Mouse (Mus musculus): ENCODE results near the gene Eral1. TPM values are rescaled to one million over a fixed set of nuclear protein-coding genes. Genes with fewer than 3 reads are reported as not detected.
"Not testable (repeated sequence)": the region's sequence is repeated elsewhere in the genome, so short reads cannot be mapped to it uniquely, and the experiment has no call there.

Eral1 gene
- polyA plus RNA-seq, 1 experiment from 2014 or later, result 38.4 TPM

DNA sequence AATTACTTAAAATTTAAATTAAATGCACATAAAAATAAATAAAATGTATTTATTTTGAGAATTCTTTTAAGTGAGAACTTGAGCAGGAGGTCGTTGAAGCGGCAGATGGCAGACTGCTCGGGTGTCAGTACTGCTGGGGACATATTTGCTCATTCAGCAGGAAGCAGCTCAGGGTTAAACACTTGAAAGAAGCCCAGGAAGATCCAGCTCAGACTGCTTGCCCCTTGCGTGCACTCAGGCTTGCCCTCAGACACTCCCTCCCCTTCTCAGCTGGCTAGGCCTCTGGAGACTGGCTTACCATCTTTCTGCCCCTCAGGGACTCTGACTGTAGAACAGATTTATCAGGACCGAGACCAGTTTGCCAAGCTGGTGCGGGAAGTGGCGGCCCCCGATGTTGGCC is 23.2 kb downstream of the Eral1 start:
- no peak for ATAC-seq (replicated peaks; ENCODE audit: low FRiP score)
- H3K9me3 ChIP-seq (replicated peaks), result no peaks in the 10 kb centered on the region
- no peaks in the 10 kb centered on the region for H3K4me1 ChIP-seq
- WGBS, result 58% methylated on average over 8 of the region's 8 CpGs
- no peaks in the 10 kb centered on the region for H3K27me3 ChIP-seq
- no peak overlapping the region for H3K4me3 ChIP-seq (replicated peaks)
- H3K36me3 ChIP-seq, result peaks cover 69% of the 10 kb centered on the region
- H3K4me2 ChIP-seq, result no peak overlapping the region
- H3K27ac ChIP-seq, result 0 out of 2 replicates have a peak overlapping the region, but pooled peaks have one; percentile 9
- H3K9ac ChIP-seq, result no peak overlapping the region

DNA sequence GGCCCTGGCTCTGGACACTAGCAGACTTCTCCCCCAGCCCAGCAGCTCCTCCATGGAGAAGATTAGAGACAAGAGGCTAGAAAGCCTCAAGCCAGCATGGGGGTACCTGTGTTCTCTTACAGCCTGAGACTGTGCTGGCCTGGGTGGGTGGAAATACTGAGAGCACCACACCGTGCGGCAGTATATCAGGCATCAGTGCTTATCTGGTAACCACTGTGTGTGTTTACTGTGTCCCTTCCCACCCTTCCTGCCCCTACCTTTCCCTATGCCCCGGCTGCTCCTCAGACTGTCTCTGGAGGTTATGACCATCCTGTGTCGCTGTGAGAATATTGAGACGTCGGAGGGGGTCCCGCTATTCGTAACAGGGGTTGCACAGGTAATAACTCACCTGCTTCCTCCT is 27.1 kb downstream of the Eral1 start:
- WGBS, result 91% methylated on average over 8 of the region's 8 CpGs
- Histone ChIP-seq H3K27ac (no peak overlapping the region), H3K4me3 (replicated peaks) (no peak overlapping the region), H3K4me1 (no peaks in the 10 kb centered on the region), H3K4me2 (no peak overlapping the region), H3K9me3 (replicated peaks) (no peaks in the 10 kb centered on the region), H3K9ac (no peak overlapping the region), H3K36me3 (peaks cover 66% of the 10 kb centered on the region), H3K27me3 (no peaks in the 10 kb centered on the region)
- ATAC-seq (replicated peaks; ENCODE audit: low FRiP score), result no peak

DNA sequence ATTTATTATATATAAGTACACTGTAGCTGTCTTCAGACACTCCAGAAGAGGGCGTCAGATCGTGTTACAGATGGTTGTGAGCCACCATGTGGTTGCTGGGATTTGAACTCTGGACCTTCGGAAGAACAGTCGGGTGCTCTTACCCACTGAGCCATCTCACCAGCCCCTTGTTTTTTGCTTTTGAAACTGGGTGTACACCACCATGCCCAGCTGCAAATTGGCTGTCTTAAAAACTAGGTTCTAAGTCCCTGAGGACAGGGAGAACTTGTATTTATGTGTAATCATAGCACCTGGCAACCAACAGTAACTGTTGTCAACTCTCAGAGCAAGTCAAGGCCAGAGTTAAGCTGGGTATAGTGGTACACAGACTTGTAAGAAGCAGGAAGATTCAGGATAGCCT is 31.5 kb downstream of the Eral1 start:
- WGBS, result 97% methylated on average over 4 of the region's 4 CpGs

DNA sequence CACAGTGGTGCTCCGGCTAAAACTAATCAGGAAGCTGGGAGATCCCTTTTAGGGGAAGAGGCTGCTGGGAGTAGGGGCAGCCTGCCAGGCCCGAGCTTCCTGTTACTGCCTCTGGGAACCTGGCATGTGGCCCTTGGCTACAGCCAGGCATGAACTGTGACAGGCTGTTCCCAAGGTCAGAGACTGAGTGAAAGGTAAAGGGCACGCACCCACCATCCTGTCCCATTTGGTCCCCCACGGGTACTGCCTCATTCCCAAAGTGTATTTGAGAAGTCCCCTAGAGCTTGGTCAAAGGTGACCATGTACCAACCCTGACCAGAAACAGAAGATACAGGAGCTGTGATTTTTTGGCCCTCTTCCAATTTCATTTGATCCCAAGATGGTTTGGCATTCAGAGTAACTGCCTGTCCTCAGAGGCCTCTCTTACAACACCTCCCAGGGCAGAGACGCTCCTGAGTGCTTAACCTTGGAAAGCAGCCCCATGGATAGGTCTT is 35.4 kb downstream of the Eral1 start:
- peak overlapping the region; percentile 54 for H3K27ac ChIP-seq
- no peak overlapping the region for H3K4me2 ChIP-seq
- H3K9me3 ChIP-seq (replicated peaks), result no peaks in the 10 kb centered on the region
- H3K4me3 ChIP-seq (replicated peaks), result no peak overlapping the region
- H3K36me3 ChIP-seq, result peaks cover 19% of the 10 kb centered on the region
- peaks cover 6% of the 10 kb centered on the region for H3K4me1 ChIP-seq
- no peak for ATAC-seq (replicated peaks; ENCODE audit: low FRiP score)
- no peak overlapping the region for H3K9ac ChIP-seq
- 66% methylated on average over 5 of the region's 5 CpGs for WGBS
- no peaks in the 10 kb centered on the region for H3K27me3 ChIP-seq

More for the DNA sequence above, 31.5 kb downstream of the Eral1 start:
- not testable (repeated sequence) for H3K4me2 ChIP-seq; H3K4me1 ChIP-seq; H3K4me3 ChIP-seq (replicated peaks); H3K9ac ChIP-seq; H3K27me3 ChIP-seq; ATAC-seq (replicated peaks; ENCODE audit: low FRiP score); H3K9me3 ChIP-seq (replicated peaks); H3K27ac ChIP-seq
- H3K36me3 ChIP-seq, result peaks cover 31% of the 10 kb centered on the region

DNA sequence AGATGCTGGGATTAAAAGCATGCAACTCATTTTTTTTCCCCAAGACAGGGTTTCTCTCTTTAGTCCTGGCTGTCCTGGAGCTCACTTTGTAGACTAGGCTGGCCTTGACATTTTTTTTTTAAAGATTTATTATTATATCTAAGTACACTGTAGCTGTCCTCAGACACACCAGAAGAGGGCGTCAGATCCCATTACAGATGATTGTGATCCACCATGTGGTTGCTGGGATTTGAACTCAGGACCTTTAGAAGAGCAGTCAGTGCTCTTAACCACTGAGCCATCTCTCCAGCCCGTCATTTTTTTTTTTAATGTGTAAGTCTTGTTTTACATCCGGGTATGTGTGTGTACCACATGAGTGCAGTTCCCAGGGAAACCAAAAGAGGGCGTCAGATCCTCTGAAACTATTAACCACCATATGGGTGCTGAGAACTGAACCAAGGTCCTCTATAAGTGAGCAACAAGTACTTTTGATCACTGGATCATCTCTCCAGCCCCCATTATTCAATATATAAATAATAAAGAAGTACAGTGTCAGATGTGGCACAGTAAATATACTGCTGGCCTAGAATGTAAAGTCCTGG is 37.8 kb downstream of the Eral1 start:
- not testable (repeated sequence) for ATAC-seq (replicated peaks; ENCODE audit: low FRiP score); H3K4me3 ChIP-seq (replicated peaks); H3K9ac ChIP-seq; H3K4me2 ChIP-seq; H3K9me3 ChIP-seq (replicated peaks); H3K27me3 ChIP-seq; H3K27ac ChIP-seq
- 94% methylated on average over 4 of the region's 4 CpGs for WGBS
- Histone ChIP-seq H3K36me3 (peaks cover 12% of the 10 kb centered on the region), H3K4me1 (peaks cover 24% of the 10 kb centered on the region)

DNA sequence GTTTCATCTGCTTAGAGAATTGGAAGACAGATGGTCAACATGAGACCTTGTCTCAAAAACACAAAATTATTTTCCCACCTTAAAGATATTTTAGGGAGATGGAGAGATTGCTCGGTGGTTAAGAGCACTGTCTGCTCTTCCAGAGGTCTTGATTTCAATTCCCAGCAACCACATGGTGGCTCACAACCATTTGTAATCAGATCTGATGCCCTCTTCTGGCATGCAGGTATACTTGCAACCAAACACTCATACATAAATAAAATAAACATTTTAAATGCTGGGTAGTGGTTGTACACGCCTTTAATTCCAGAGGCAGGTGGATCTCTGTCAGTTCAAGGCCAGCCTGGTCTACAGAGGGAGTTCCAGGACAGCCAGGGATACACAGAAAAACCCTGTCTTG is 39.3 kb downstream of the Eral1 start:
- Histone ChIP-seq H3K9ac (no peak overlapping the region), H3K4me3 (replicated peaks) (no peak overlapping the region), H3K9me3 (replicated peaks) (no peaks in the 10 kb centered on the region), H3K27ac (no peak overlapping the region), H3K4me1 (peaks cover 34% of the 10 kb centered on the region), H3K4me2 (no peak overlapping the region), H3K27me3 (no peaks in the 10 kb centered on the region), H3K36me3 (peaks cover 8% of the 10 kb centered on the region)
- no peak for ATAC-seq (replicated peaks; ENCODE audit: low FRiP score)
- 71% methylated on average over 2 of the region's 2 CpGs for WGBS

DNA sequence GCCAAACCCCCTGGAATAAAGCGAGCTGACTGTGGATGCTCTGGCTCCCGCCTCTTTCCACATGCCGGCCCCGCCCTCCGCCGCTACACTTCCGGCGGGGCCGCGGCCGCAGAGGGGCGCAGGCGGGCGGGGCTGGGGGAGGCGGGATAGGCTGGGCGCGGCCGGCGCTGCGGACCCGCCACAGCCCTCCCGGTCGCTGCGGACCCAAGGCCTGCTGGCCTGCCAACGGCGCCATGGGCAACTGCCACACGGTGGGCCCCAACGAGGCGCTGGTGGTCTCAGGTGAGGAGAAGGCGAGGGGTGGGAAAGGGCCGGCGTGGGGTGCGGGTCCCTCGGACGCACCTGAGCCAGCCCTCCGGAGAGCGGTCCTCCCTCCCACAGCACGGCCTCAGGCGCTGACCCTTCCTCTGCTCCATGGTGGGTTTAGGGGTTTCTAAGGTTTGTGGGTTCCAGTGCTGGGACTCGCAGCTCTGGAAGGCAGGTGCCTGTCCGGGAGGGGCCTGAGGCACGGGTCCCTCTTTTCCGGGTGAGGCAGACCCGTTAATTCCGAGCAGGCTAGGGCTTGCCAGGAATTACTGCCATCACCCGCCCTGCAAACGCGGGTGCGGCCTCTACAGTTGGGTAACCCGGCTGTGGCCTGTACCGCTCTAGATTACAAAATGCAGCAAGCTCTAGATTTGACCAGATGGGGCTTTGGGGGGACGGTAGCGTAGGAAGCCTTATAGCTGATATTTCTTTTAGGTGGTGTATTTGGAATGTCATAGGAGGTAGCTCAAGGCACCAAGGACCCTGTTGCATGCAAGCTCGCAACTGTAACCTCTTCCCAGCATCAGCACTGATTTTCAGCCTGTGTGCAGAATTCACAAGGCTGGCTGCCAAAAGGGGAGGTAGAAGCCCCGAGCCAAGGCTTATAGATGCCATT is 42.1 kb downstream of the Eral1 start, which contains the start of gene Flot2:
Gene Flot2, plus strand, starts transcription at position 101 of the 922 bp plus-strand sequence.
- H3K27ac ChIP-seq, result peak within 1 kb of the TSS; percentile 85
- peaks cover 22% of the 10 kb centered on the region for H3K36me3 ChIP-seq
- H3K4me3 ChIP-seq (replicated peaks), result peak within 1 kb of the TSS; percentile 94
- H3K4me1 ChIP-seq, result peaks cover 31% of the 10 kb centered on the region
- no peaks in the 10 kb centered on the region for H3K9me3 ChIP-seq (replicated peaks)
- WGBS, result 3% methylated on average over 55 of the region's 55 CpGs
- peak; percentile 91 for ATAC-seq (replicated peaks; ENCODE audit: low FRiP score)
- peak within 1 kb of the TSS; percentile 91 for H3K9ac ChIP-seq
- H3K27me3 ChIP-seq, result no peaks in the 10 kb centered on the region
- peak within 1 kb of the TSS; percentile 91 for H3K4me2 ChIP-seq

DNA sequence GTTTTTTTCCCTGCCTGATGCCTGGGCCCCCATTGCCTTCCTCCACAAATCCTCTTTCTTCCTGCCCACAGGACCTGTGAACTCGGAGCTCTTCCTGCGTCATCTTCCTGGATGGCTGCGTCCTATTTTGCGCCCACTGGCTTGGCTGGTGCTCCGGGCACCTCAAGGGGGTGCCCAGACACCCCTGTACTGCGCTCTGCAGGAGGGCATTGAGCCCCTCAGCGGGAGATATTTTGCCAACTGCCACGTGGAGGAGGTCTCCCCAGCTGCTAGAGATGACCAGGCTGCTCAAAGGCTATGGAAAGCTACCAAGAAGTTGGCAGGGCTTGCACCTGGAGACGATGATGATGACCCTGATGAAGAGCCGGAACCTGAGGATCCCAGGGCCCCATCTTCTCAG is 43.4 kb downstream of the Eral1 start:
- 85% methylated on average over 10 of the region's 10 CpGs for WGBS
- Histone ChIP-seq H3K27me3 (no peaks in the 10 kb centered on the region), H3K4me2 (no peak overlapping the region), H3K9ac (no peak overlapping the region), H3K4me1 (peaks cover 43% of the 10 kb centered on the region), H3K27ac (no peak overlapping the region), H3K9me3 (replicated peaks) (no peaks in the 10 kb centered on the region), H3K36me3 (peaks cover 14% of the 10 kb centered on the region; the same call in 1 of the 2 replicates), H3K4me3 (replicated peaks) (no peak overlapping the region)
- no peak for ATAC-seq (replicated peaks; ENCODE audit: low FRiP score)

DNA sequence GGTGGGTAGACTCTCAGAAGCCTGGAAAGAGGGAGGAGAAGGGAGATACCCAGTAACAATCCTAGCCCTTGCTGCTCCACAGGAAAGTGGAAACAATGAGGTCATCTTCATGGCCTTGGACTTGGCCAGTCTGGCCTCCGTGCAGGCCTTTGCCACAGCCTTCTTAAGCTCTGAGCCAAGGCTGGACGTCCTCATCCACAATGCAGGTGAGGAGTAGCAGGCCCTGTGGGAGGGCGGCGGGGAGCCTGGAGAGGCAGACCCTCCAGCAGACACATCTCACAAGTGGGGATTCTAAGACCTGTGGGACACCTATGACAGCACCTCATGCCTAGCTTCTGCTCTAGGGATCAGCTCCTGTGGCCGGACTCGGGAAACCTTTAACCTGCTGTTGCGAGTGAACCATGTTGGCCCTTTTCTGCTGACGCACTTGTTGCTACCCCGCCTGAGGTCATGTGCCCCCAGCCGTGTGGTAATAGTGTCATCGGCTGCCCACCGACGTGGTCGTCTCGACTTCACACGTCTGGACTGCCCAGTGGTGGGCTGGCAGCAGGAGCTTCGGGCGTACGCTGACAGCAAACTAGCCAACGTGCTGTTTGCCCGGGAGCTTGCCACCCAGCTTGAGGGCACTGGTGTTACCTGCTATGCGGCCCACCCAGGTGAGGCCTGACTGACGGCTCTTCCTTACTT is 46.1 kb downstream of the Eral1 start:
- Histone ChIP-seq H3K27me3 (no peaks in the 10 kb centered on the region), H3K9ac (no peak overlapping the region), H3K27ac (no peak overlapping the region), H3K4me2 (no peak overlapping the region), H3K4me1 (peaks cover 56% of the 10 kb centered on the region), H3K9me3 (replicated peaks) (no peaks in the 10 kb centered on the region), H3K4me3 (replicated peaks) (no peak overlapping the region), H3K36me3 (peaks cover 24% of the 10 kb centered on the region)
- no peak for ATAC-seq (replicated peaks; ENCODE audit: low FRiP score)
- 95% methylated on average over 23 of the region's 23 CpGs for WGBS

DNA sequence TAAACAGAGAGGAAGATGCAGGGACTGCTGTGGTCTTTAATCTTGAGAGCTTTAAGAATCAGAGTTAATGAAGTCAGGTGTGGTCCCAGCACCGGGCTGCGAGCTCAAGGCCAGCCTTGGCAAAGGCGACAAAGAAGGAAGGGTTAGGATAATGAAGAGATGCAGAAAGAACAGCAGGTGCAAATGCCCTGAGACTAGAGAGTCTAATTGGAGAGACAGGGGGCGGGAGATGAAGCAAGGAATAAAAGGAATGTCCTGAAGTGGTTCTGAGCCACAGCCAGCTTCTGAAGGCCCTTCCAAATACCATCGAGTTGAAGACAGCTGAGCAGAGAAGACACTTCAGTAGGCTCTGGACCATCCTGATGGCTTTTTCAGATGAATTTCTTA is 47.4 kb downstream of the Eral1 start:
- ATAC-seq (replicated peaks; ENCODE audit: low FRiP score), result no peak
- H3K27ac ChIP-seq, result peak overlapping the region; percentile 94
- peak overlapping the region; percentile 79 for H3K9ac ChIP-seq
- no peaks in the 10 kb centered on the region for H3K27me3 ChIP-seq
- H3K4me3 ChIP-seq (replicated peaks), result peak overlapping the region; percentile 69
- H3K4me1 ChIP-seq, result peaks cover 47% of the 10 kb centered on the region
- peaks cover 37% of the 10 kb centered on the region for H3K36me3 ChIP-seq
- WGBS, result 14% methylated on average over 5 of the region's 5 CpGs
- H3K9me3 ChIP-seq (replicated peaks), result no peaks in the 10 kb centered on the region
- H3K4me2 ChIP-seq, result peak overlapping the region; percentile 95

DNA sequence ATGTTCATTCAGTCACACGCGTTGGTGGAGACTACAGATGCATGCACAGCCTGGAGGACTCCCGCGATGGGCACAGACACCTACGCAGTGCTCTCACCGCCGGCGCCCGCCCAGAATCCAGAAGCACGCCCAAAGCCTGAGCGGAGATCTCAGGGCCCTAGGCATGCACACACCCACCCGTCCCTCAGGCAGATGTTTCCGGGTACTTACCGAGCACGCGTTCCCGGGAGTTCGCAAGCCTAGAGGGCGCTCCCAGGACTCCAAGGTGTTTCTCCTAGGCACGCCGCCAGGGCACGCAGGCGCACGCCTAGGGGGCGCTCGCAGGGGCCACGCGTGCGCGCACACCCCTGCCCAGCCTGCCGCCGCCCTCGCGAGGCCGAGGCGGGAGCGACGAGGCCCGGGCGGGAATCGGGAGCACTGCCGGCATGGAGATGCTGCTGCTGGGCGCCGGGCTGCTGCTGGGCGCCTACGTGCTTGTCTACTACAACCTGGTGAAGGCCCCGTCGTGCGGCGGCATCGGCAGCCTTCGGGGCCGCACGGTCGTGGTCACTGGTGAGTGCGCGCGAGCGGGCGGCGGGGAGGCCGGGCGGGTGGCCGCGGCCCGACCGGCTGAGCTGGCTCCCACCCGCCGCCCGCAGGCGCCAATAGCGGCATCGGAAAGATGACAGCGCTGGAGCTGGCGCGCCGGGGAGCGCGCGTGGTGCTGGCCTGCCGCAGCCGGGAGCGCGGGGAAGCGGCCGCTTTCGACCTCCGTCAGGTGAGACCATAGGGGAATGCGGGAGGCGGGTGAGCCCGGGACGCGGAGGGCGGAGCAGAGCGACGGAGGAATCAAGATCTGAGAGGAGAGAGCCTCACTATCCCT is 48.0 kb downstream of the Eral1 start, which contains the start of gene Dhrs13:
Gene Dhrs13, plus strand, starts transcription at position 334 of the 862 bp plus-strand sequence.
- Histone ChIP-seq H3K4me3 (replicated peaks) (peak within 1 kb of the TSS; percentile 69), H3K9ac (peak within 1 kb of the TSS; percentile 79), H3K27me3 (no peaks in the 10 kb centered on the region), H3K4me2 (peak within 1 kb of the TSS; percentile 95), H3K9me3 (replicated peaks) (no peaks in the 10 kb centered on the region), H3K4me1 (peaks cover 41% of the 10 kb centered on the region), H3K36me3 (peaks cover 43% of the 10 kb centered on the region), H3K27ac (peak within 1 kb of the TSS; percentile 94)
- WGBS, result under 1% methylated on average over 96 of the region's 96 CpGs
- ATAC-seq (replicated peaks; ENCODE audit: low FRiP score), result peak; percentile 87

Data from kidney, embryonic 15.5 days (tissue).